27 mouse cellular contexts compared by ENCODE assay signal in genomic region chr17:80105348-80105978, GRCm38 (mm10). TPM values are rescaled to one million over a fixed set of nuclear protein-coding genes. Genes with fewer than 3 reads are reported as not detected.
DNase-seq lines count a peak whose midpoint lies in the region; ATAC-seq lines count a peak whose summit lies in the region.
"Had no signal": no experiment of that assay in that cellular context is flagged by ENCODE, and none has a peak within 500 bp of the region (broad histone marks: within the 10 kb centered on the region; RNA-seq: fewer than 3 reads in every experiment).

No protein-coding gene starts in this region.

- WGBS in heart, embryonic 12.5 days = 78% methylated on average over 10 of the region's 10 CpGs
- 83% methylated on average over 10 of the region's 10 CpGs for WGBS in midbrain, embryonic 16.5 days

- intact Hi-C loops in left cerebral cortex, postnatal 25 days (cut with DNase I) = no loop called here

- DNase-seq in heart, adult 11 months = peak; percentile 7
- no peak for DNase-seq in left cerebral cortex, postnatal 25 days (ENCODE audit: low spot score in 2 of 2)
- DNase-seq in frontal cortex, postnatal 36 days (ENCODE audit: low spot score in 2 of 2) = no peak
- DNase-seq: adrenal gland, adult 2 months; adrenal gland, postnatal 10 days; adrenal gland, postnatal 25 days; B cell, adult 2 months; cerebellum, adult 11 months; cerebellum, adult 18-20 months; cerebellum, adult 9-10 months; cerebellum, postnatal 10 days; cerebellum, postnatal 25 days; embryo, embryonic 11 days had no signal

- H3K9ac ChIP-seq in heart, embryonic 12.5 days = no peak overlapping the region
- no peak overlapping the region for H3K9ac ChIP-seq in midbrain, embryonic 16.5 days (ENCODE audit: low read depth, low read length)
- H3K9ac ChIP-seq: embryonic facial prominence, embryonic 13.5 days; embryonic facial prominence, embryonic 15.5 days; forebrain, embryonic 12.5 days had no signal

- H3K9me3 ChIP-seq in heart, embryonic 12.5 days (replicated peaks) = 0 out of 2 replicates have a peak, but pooled peaks cover 4% of the 10 kb centered on the region
- H3K9me3 ChIP-seq in midbrain, embryonic 16.5 days (replicated peaks; ENCODE audit: control insufficient read depth, low read length, poor library complexity, severe bottlenecking) = no peaks in the 10 kb centered on the region; the same call in 1 of the 2 replicates
- H3K9me3 ChIP-seq: embryonic facial prominence, embryonic 13.5 days; embryonic facial prominence, embryonic 15.5 days; forebrain, embryonic 10.5 days; forebrain, embryonic 12.5 days; G1E had no signal

- no peak overlapping the region for H3K4me2 ChIP-seq in heart, embryonic 12.5 days
- H3K4me2 ChIP-seq in midbrain, embryonic 16.5 days (ENCODE audit: low read length) = no peak overlapping the region
- H3K4me2 ChIP-seq: embryonic facial prominence, embryonic 13.5 days; embryonic facial prominence, embryonic 15.5 days; forebrain, embryonic 12.5 days had no signal

- H3K4me3 ChIP-seq in heart, embryonic 12.5 days = no peak overlapping the region
- H3K4me3 ChIP-seq in midbrain, embryonic 16.5 days (ENCODE audit: low read depth, low read length) = no peak overlapping the region
- H3K4me3 ChIP-seq: embryonic facial prominence, embryonic 13.5 days; embryonic facial prominence, embryonic 15.5 days; erythroblast, embryonic 14.5 days; forebrain, embryonic 10.5 days; forebrain, embryonic 12.5 days had no signal

- no peaks in the 10 kb centered on the region for H3K4me1 ChIP-seq in heart, embryonic 12.5 days (replicated peaks)
- H3K4me1 ChIP-seq in midbrain, embryonic 16.5 days (ENCODE audit: control insufficient read depth, insufficient read depth, low read length) = no peaks in the 10 kb centered on the region
- H3K4me1 ChIP-seq: embryonic facial prominence, embryonic 13.5 days; embryonic facial prominence, embryonic 15.5 days; forebrain, embryonic 10.5 days; forebrain, embryonic 12.5 days had no signal

- H3K36me3 ChIP-seq in heart, embryonic 12.5 days = no peaks in the 10 kb centered on the region
- H3K36me3 ChIP-seq in midbrain, embryonic 16.5 days (ENCODE audit: control insufficient read depth, insufficient read depth, low read length) = no peaks in the 10 kb centered on the region
- H3K36me3 ChIP-seq: embryonic facial prominence, embryonic 13.5 days; embryonic facial prominence, embryonic 15.5 days; forebrain, embryonic 10.5 days; forebrain, embryonic 12.5 days; G1E had no signal

- no peaks in the 10 kb centered on the region for H3K27me3 ChIP-seq in heart, embryonic 12.5 days (replicated peaks)
- H3K27me3 ChIP-seq in midbrain, embryonic 16.5 days (ENCODE audit: control insufficient read depth, insufficient read depth, low read depth, low read length) = no peaks in the 10 kb centered on the region
- H3K27me3 ChIP-seq: embryonic facial prominence, embryonic 13.5 days; embryonic facial prominence, embryonic 15.5 days; forebrain, embryonic 12.5 days; Patski had no signal

- no peak for ATAC-seq in heart, embryonic 12.5 days (ENCODE audit: insufficient number of reproducible peaks, low FRiP score)
- peak; percentile 87 for ATAC-seq in CD4-positive, CD25-positive, alpha-beta regulatory T cell, adult 4 months
- peak; percentile 84 for ATAC-seq in activated CD4-positive, CD25-positive, alpha-beta regulatory T cell, adult 4 months
- peak; percentile 76 for ATAC-seq in inflammation-experienced regulatory T-cells, adult 6 months
- ATAC-seq in midbrain, embryonic 16.5 days = no peak
- ATAC-seq: forebrain, embryonic 14.5 days; forebrain, embryonic 16.5 days; Patski had no signal

- no peak overlapping the region for H3K27ac ChIP-seq in heart, embryonic 12.5 days (ENCODE audit: poor library complexity, severe bottlenecking)
- no peak overlapping the region for H3K27ac ChIP-seq in midbrain, embryonic 16.5 days (ENCODE audit: low read length)
- H3K27ac ChIP-seq: embryonic facial prominence, embryonic 13.5 days; embryonic facial prominence, embryonic 15.5 days; forebrain, embryonic 10.5 days; forebrain, embryonic 12.5 days had no signal

RNA-seq across cellular contexts. Expression of gene Galm, which starts 21.8 kb away (rescaled TPM):
- 10.0 TPM in 2 replicates for polyA plus RNA-seq in heart, embryonic 12.5 days (2016; fragmentation: Nextera tagmentation; extraction: Ambion mirVana)
- polyA plus RNA-seq in CD4-positive, CD25-positive, alpha-beta regulatory T cell, adult 4 months (2017; shearing (Covaris generic)) = 10 to 100 TPM; 51.3 to 58.6 TPM
- polyA plus RNA-seq in activated CD4-positive, CD25-positive, alpha-beta regulatory T cell, adult 4 months (2017; shearing (Covaris generic)) = 10 to 100 TPM; 33.3 to 40.7 TPM
- 10 to 100 TPM; 36.2 to 50.6 (median 42.1) TPM for polyA plus RNA-seq in inflammation-experienced regulatory T-cells, adult 6 months (2017; shearing (Covaris generic))
- 1 to 10 TPM; 1.8 to 2.2 TPM for total RNA-seq in left cerebral cortex, postnatal 25 days (2021)
- polyA plus RNA-seq in midbrain, embryonic 16.5 days (2015; fragmentation: Nextera tagmentation; extraction: Ambion mirVana) = 1.4 and 2.0 TPM in 2 replicates
- total RNA-seq: G1E had no signal
- polyA plus RNA-seq: erythroblast, embryonic 14.5 days; G1E had no signal

RNA-seq across cellular contexts. Expression of gene Hnrnpll, which starts 43.3 kb away (rescaled TPM):
- 60.6 and 63.5 TPM in 2 replicates for polyA plus RNA-seq in heart, embryonic 12.5 days (2016; fragmentation: Nextera tagmentation; extraction: Ambion mirVana)
- polyA plus RNA-seq in CD4-positive, CD25-positive, alpha-beta regulatory T cell, adult 4 months (2017; shearing (Covaris generic)) = 10 to 100 TPM; 23.0 to 30.2 TPM
- polyA plus RNA-seq in activated CD4-positive, CD25-positive, alpha-beta regulatory T cell, adult 4 months (2017; shearing (Covaris generic)) = 10 to 100 TPM; 22.2 to 32.4 TPM
- polyA plus RNA-seq in inflammation-experienced regulatory T-cells, adult 6 months (2017; shearing (Covaris generic)) = 10 to 100 TPM; 30.8 to 34.3 (median 33.4) TPM
- total RNA-seq in left cerebral cortex, postnatal 25 days (2021) = 10 to 100 TPM; 55.4 to 63.6 TPM
- 53.9 and 59.2 TPM in 2 replicates for polyA plus RNA-seq in midbrain, embryonic 16.5 days (2015; fragmentation: Nextera tagmentation; extraction: Ambion mirVana)

Comparison
In these comparisons a context has a peak if more than half of its experiments do, and no peak if none do; other contexts are left out.
1. ATAC-seq: peak in CD4-positive, CD25-positive, alpha-beta regulatory T cell, adult 4 months (single experiment), activated CD4-positive, CD25-positive, alpha-beta regulatory T cell, adult 4 months (single experiment) and inflammation-experienced regulatory T-cells, adult 6 months (single experiment); none in heart, embryonic 12.5 days (single experiment) and midbrain, embryonic 16.5 days (single experiment).